Mouse (Mus musculus) adrenal gland (tissue): Measurements from ENCODE around the gene Dmkn.
"Not testable (repeated sequence)": the region's sequence is repeated elsewhere in the genome, so short reads cannot be mapped to it uniquely, and the experiment has no call there.

ENCODE experiments used
- intact Hi-C: fragments of 180-260 bp; cut with DNase I; formaldehyde crosslinking; loops from one replicate; pipeline ENCODE4 v1.15.1; 2025

The Dmkn gene

GRCm38 (mm10) chr7:30811757-30812290 is 48.3 kb downstream of the Dmkn start:
- intact Hi-C loops, result no loop called here

- intact Hi-C loops, result no loop called here
Observed at GRCm38 (mm10) chr7:30812291-30812807, 48.8 kb downstream of the Dmkn start.

DNA sequence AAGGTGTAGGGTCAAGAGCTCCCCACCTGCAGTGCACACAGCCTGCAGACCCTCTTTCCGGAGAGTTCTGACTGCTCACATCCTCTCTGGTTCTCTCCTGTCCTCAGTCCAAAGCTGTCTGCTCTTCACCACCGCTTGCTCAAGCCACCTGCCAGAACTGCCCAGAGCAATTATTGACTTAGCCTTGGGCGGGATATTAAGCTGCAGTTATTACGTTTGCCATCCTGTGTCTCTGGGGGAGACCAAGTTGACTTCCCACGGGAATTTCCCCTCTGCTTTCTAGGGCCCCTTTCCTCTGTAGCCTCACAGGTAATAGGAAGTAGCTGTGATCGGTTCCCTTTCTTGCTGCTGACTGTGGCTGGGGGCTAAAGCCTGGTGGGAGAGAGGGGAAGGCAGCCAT is 56.6 kb downstream of the Dmkn start:
- intact Hi-C loops, result no loop called here

DNA sequence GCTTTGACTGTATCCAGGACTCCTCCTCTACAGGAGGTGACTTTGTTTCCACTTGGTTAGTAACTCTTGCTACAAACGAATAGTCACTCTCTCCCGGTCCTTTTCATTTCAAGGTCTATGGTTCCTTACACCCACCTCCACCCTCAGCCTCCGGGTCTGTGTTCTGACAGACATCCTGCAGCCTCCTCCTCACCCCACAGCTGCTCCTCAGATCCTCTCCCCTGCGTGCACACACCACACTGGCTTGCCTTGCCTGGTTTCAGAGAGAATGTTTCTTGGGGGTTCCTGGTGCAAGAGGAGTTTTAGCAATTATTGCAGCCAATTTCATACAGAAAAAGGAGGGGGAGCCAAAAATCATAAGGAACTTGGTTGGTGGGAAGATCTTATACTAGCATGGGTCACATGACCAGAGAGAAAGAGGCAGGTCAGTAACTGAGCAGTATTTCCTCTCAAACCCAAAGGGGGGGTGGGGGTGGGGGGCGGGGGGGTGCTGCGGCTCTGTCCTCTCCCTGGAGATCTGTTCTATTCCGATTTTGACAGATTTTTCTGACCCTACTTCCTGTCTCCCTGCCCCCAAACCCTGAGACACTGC is 57.4 kb downstream of the Dmkn start:
- intact Hi-C loops, result no loop called here

GRCm38 (mm10) chr7:30821532-30821931 is 58.0 kb downstream of the Dmkn start:
- intact Hi-C loops, result no loop called here

DNA sequence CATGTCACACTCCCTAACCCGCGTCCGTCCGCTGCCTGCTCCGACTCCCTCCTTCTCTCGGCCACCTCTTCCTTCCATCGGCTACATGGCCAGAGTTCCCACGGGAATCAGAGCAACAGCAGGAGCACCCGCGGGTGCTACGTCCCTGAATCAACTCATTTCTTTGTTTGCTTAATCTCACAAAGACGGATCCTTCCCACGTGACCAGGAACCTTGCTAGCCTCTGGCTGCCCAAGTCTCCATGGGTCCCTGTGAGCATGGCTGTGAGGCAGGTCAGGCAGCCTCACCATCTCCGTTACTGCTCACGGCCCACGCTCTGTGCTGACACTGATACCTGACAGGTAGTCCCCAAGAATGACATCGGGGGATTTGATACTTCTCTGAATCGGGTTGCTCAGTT is 60.1 kb downstream of the Dmkn start, which contains the start of gene Ffar2:
Gene Ffar2 (minus strand): TSS at position 101 of the 400 bp plus-strand sequence.
- intact Hi-C loops, result no loop called here

GRCm38 (mm10) chr7:30824306-30824705 is 60.8 kb downstream of the Dmkn start:
- intact Hi-C loops, result no loop called here

GRCm38 (mm10) chr7:30826660-30827059 is 63.1 kb downstream of the Dmkn start:
- intact Hi-C loops, result no loop called here

DNA sequence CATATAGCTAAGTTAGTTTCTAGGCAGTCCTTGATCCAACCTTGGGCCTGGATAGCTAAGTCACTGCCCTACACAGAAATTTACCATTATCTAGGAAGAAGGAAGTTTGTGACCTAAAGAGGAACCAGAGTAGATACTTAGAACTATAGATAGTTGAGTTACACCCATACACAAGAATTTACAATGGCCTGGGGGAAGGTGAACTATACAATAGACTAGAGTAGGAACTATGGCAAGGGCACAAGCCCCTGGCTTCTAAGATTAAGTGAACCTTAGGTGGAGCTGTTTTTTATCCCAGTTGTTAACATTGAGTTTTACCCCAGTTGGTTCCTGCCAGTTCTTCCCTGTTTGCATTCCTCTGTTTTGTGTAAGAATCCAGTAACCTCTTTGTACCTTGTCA is 65.3 kb downstream of the Dmkn start:
- intact Hi-C loops, result not testable (repeated sequence)

DNA sequence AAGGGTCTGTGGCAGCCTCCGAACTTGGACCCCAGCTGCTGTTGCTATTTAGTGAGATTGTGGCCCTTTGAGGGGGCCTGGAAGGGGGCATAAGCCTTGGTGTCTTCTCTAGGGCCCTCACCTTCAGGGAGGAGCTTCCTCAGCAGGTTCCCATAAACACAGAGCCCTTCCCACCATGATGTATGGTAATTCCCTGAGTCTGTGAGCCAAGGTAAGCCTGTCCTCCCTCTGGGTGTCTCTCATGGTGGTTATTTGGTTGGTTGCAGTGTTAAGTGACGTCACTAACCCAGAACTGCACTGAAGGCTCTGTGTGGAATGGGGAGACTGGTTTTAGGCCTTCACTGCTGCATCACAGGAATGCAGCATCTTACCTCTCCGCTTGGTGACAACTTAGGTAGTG is 65.9 kb downstream of the Dmkn start:
- intact Hi-C loops, result no loop called here
